Mouse (Mus musculus): ENCODE measurements around the gene Pagr1b. TPM values are rescaled to one million over a fixed set of nuclear protein-coding genes. Genes with fewer than 3 reads are reported as not detected.

Pagr1b gene
- polyA plus RNA-seq, 1 experiment from 2014 or later = not detected

- H3K4me1 ChIP-seq (replicated peaks; ENCODE audit: control insufficient read depth, insufficient read depth) = no peaks in the 10 kb centered on the region
- no peak overlapping the region for H3K27ac ChIP-seq (replicated peaks)
- WGBS = 58% methylated on average over 7 of the region's 7 CpGs
- H3K4me3 ChIP-seq (ENCODE audit: low read depth, low read length) = no peak overlapping the region
- H3K9ac ChIP-seq (ENCODE audit: low read length) = no peak overlapping the region
- peaks cover 12% of the 10 kb centered on the region; the same call in 1 of the 2 replicates for H3K36me3 ChIP-seq (ENCODE audit: control insufficient read depth, insufficient read depth, low read length)
- TF ChIP-seq CTCF (IDR thresholded peaks at IDR 0.05; ENCODE audit: low read depth) = no peak
- no peak for TF ChIP-seq EP300 (optimal IDR thresholded peaks at IDR 0.05)
- ATAC-seq (ENCODE audit: low FRiP score, low TSS enrichment) = no peak
- no peaks in the 10 kb centered on the region for H3K9me3 ChIP-seq (ENCODE audit: control insufficient read depth, low read length)
- DNase-seq (ENCODE audit: low spot score) = no peak
- no peak overlapping the region for H3K4me2 ChIP-seq (replicated peaks; ENCODE audit: low read depth)
- H3K27me3 ChIP-seq (ENCODE audit: control insufficient read depth, insufficient read depth, low read length) = no peaks in the 10 kb centered on the region
These were observed 33.2 kb downstream of the Pagr1b start for GRCm38 (mm10) chr7:126983113-126983512.

- no peak for ATAC-seq (ENCODE audit: low FRiP score, low TSS enrichment)
- no peak overlapping the region for H3K27ac ChIP-seq (replicated peaks)
- 72% methylated on average over 4 of the region's 4 CpGs for WGBS
These were observed 34.2 kb downstream of the Pagr1b start for GRCm38 (mm10) chr7:126982054-126982453.

GRCm38 (mm10) chr7:126981601-126982000, 34.7 kb downstream of the Pagr1b start:
- no peak for TF ChIP-seq CTCF (IDR thresholded peaks at IDR 0.05; ENCODE audit: low read depth)
- no peak for ATAC-seq (ENCODE audit: low FRiP score, low TSS enrichment)

More at GRCm38 (mm10) chr7:126982054-126982453, 34.2 kb downstream of the Pagr1b start:
- Histone ChIP-seq H3K9me3 (ENCODE audit: control insufficient read depth, low read length) (no peaks in the 10 kb centered on the region), H3K4me1 (replicated peaks; ENCODE audit: control insufficient read depth, insufficient read depth) (no peaks in the 10 kb centered on the region), H3K9ac (ENCODE audit: low read length) (no peak overlapping the region), H3K36me3 (ENCODE audit: control insufficient read depth, insufficient read depth, low read length) (peaks cover 14% of the 10 kb centered on the region; the same call in 1 of the 2 replicates), H3K4me3 (ENCODE audit: low read depth, low read length) (no peak overlapping the region), H3K27me3 (ENCODE audit: control insufficient read depth, insufficient read depth, low read length) (no peaks in the 10 kb centered on the region), H3K4me2 (replicated peaks; ENCODE audit: low read depth) (no peak overlapping the region)
- DNase-seq (ENCODE audit: low spot score) = no peak
- no peak for TF ChIP-seq EP300 (optimal IDR thresholded peaks at IDR 0.05)
- TF ChIP-seq CTCF (IDR thresholded peaks at IDR 0.05; ENCODE audit: low read depth) = no peak

GRCm38 (mm10) chr7:126978841-126979240, 37.4 kb downstream of the Pagr1b start:
- Histone ChIP-seq H3K27ac (replicated peaks) (no peak overlapping the region), H3K9ac (ENCODE audit: low read length) (no peak overlapping the region), H3K4me3 (ENCODE audit: low read depth, low read length) (no peak overlapping the region), H3K9me3 (ENCODE audit: control insufficient read depth, low read length) (no peaks in the 10 kb centered on the region), H3K36me3 (ENCODE audit: control insufficient read depth, insufficient read depth, low read length) (peaks cover 14% of the 10 kb centered on the region; the same call in 1 of the 2 replicates), H3K27me3 (ENCODE audit: control insufficient read depth, insufficient read depth, low read length) (no peaks in the 10 kb centered on the region), H3K4me1 (replicated peaks; ENCODE audit: control insufficient read depth, insufficient read depth) (0 out of 2 replicates have a peak, but pooled peaks cover 4% of the 10 kb centered on the region), H3K4me2 (replicated peaks; ENCODE audit: low read depth) (no peak overlapping the region)
- no peak for TF ChIP-seq CTCF (IDR thresholded peaks at IDR 0.05; ENCODE audit: low read depth)
- no peak for TF ChIP-seq EP300 (optimal IDR thresholded peaks at IDR 0.05)
- ATAC-seq (ENCODE audit: low FRiP score, low TSS enrichment) (no peak), DNase-seq (ENCODE audit: low spot score) (no peak)
- WGBS = 84% methylated on average over 6 of the region's 6 CpGs

More at GRCm38 (mm10) chr7:126981601-126982000, 34.7 kb downstream of the Pagr1b start:
- H3K27me3 ChIP-seq (ENCODE audit: control insufficient read depth, insufficient read depth, low read length) = no peaks in the 10 kb centered on the region
- H3K9me3 ChIP-seq (ENCODE audit: control insufficient read depth, low read length) = no peaks in the 10 kb centered on the region
- H3K9ac ChIP-seq (ENCODE audit: low read length) = no peak overlapping the region
- peaks cover 14% of the 10 kb centered on the region; the same call in 1 of the 2 replicates for H3K36me3 ChIP-seq (ENCODE audit: control insufficient read depth, insufficient read depth, low read length)
- no peak for DNase-seq (ENCODE audit: low spot score)
- 89% methylated on average over 2 of the region's 2 CpGs for WGBS
- H3K4me1 ChIP-seq (replicated peaks; ENCODE audit: control insufficient read depth, insufficient read depth) = no peaks in the 10 kb centered on the region
- H3K4me2 ChIP-seq (replicated peaks; ENCODE audit: low read depth) = no peak overlapping the region
- no peak overlapping the region for H3K27ac ChIP-seq (replicated peaks)
- H3K4me3 ChIP-seq (ENCODE audit: low read depth, low read length) = no peak overlapping the region

GRCm38 (mm10) chr7:126976878-126977459, 39.3 kb downstream of the Pagr1b start:
- H3K9ac ChIP-seq (ENCODE audit: low read length) = peak overlapping the region; percentile 98
- ATAC-seq (ENCODE audit: low FRiP score, low TSS enrichment) = peak; percentile 24; the same call in 1 of the 2 replicates
- no peaks in the 10 kb centered on the region for H3K9me3 ChIP-seq (ENCODE audit: control insufficient read depth, low read length)
- WGBS = 19% methylated on average over 14 of the region's 14 CpGs
- H3K27me3 ChIP-seq (ENCODE audit: control insufficient read depth, insufficient read depth, low read length) = no peaks in the 10 kb centered on the region
- peak overlapping the region; percentile 90 for H3K4me2 ChIP-seq (replicated peaks; ENCODE audit: low read depth)
- H3K4me3 ChIP-seq (ENCODE audit: low read depth, low read length) = peak overlapping the region; percentile 99
- peak overlapping the region; percentile 98 for H3K27ac ChIP-seq (replicated peaks)
- peaks cover 14% of the 10 kb centered on the region; the same call in 1 of the 2 replicates for H3K36me3 ChIP-seq (ENCODE audit: control insufficient read depth, insufficient read depth, low read length)
- H3K4me1 ChIP-seq (replicated peaks; ENCODE audit: control insufficient read depth, insufficient read depth) = 0 out of 2 replicates have a peak, but pooled peaks cover 4% of the 10 kb centered on the region
- DNase-seq (ENCODE audit: low spot score) = peak; percentile 28
- no peak for TF ChIP-seq EP300 (optimal IDR thresholded peaks at IDR 0.05)
- TF ChIP-seq CTCF (IDR thresholded peaks at IDR 0.05; ENCODE audit: low read depth) = no peak

Measured in stomach, postnatal 0 days (tissue).